Mouse (Mus musculus) left cerebral cortex, adult 9 months (tissue): ENCODE measurements around the gene Grin1.
"Not testable (repeated sequence)": the region's sequence is repeated elsewhere in the genome, so short reads cannot be mapped to it uniquely, and the experiment has no call there.

Experiments
- DNase-seq, 2 experiments: peaks; one replicate each; pipeline ENCODE4 v3.0.0; 2022; ENCODE audit warnings: low spot score in 2 of 2

Gene Grin1

DNA sequence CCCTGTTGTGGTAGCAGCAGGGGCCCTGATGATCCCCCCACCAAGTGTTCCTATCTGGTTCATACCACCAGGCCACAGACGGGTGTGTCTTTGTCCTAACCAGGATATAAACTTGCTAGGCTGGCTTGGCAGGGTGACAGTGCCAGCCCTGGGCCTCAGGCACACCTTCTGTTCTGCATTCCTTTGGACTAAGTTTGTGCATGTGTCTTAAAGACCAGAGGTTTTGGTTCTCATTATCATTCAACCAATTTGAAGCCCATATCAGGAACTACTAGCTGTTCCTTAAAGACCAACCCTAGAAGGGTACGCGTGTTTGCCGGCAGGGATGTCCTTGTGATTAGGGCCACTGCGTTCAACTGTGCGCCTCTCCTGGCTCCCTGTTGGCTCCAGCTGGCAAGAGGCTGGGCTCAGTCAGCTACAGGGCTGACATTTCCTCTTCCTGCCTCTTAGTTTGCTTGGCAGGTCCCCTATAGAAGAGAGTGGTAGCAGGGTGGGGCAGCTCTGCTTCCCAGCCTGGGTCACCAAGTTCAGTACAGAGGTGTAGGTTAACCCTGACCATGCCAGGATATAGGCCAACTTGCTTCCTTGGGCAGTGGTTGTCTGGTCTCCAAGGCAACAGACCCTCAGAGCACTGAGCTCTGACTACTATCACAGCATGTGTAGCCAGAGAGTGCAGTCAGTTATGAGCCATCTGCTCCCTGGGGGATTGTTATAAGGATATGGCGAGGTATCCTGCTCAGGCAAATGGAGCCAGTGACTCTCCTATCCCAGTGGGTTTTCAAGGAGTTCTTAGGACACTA, 31.9 kb downstream of the Grin1 start:
- no peak for DNase-seq

DNA sequence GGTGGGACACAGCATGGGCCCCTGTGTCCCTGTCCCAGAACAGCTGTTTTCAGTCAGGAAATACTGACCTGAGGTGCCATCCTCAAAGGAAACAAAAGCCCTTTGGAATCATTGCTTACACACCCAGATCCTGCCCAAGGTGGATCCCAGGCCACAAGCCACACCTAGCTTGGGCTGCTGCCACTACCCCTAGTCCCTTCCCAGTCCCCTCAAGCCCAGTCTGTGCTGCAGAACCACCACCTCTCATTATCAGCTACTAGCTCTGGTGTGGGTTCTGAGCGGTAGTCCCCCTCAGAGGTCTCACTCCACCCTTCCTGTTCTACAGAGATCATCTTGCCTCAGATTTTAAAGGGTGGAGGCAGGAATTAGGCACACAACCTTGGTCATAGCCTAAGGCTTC, 32.7 kb downstream of the Grin1 start:
- no peak for DNase-seq

DNA sequence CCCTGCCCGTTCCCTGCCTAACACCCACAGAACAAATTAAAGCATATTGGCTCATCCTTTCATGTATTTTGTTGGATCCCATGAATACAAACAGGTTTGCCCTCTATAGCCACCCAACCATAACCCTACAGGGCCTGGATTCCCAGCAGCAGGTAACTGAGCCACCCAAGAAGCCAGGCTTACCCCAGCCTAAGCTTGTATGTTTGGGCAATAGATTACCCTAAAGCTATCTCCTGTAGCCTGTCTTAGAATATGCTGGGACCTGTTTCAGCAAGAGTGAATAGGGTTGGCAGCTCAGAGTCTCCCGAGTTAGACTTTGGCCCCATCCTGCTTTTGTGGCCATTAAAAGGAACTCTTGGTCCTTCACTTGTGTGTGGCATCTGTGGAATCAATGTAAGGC, 33.4 kb downstream of the Grin1 start:
- DNase-seq: no peak

DNA sequence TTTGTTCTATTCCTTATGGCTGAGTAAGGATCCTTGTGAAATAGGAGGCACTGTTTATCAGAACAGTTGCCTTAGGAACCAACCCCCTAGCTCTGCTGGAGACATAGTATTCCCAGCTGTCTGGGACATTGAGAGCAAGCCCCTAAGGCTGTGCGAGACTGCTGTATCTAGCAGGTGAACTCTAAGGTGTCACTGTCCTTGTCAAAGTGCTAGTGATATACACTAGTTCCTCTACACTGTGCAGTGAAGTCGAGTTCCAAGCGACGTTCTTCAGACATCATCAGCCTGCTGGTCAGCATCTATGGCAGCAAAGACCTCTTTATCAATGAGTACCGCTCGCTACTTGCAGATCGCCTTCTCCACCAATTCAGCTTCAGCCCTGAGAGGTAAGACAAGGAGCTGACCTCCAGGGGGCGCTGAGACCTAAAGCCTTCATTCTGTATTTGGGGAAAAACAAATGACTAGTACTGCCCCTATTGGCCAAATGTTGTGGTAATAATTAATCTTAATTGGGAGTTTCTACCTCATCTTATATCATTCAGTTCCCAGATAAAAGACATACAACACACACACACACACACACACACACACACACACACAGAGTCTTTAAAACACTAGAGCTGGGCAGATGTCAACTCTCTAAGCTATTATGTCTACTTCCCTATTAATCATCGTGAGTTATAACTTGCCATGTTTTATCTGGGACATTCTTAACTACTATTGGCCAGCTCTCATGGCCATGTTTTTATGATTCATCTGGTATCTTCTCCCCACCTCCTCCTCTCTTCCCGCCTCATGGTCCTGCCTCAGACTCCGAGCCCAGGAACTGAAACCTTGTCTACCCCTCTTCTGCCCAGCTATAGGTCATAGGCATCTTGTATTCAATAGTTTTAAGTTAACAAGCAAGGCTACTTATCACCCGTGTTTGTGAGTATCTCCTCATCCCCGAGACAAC, 39.8 kb downstream of the Grin1 start:
- peak in 1 of 2 experiments; percentile 86 for DNase-seq

DNA sequence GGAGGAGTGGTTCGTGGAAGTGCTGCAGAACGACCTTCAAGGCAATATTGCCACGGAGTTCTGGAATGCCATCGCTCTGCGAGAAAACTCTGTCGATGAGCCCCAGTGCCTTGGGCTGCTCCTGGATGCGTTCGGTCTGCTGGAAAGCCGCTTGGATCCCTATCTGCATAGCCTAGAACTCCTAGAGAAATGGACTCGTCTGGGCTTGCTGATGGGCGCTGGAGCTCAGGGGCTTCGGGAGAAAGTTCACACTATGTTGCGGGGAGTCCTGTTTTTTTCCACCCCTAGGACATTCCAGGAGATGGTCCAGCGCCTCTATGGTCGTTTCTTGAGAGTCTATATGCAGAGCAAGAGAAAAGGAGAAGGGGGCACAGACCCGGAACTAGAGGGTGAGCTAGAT, 46.0 kb downstream of the Grin1 start:
- DNase-seq: no peak

DNA sequence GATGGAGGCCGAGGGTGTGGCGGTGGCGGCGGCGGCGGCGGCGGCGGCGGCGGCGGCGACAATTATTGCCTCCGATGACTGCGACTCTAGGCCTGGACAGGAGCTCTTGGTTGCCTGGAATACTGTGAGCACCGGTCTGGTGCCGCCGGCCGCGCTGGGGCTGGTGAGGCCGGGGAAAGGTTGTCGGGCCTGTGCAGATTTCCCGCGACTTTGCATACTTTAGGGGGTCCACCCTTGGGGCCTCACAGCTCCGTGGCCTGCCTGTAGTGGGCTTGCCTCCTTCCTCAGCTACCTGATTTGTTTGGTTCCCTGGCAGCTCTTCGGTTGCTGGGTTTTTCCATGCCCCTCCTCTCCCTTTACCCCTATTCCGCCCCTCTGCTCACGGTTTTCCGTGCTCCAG, 46.5 kb downstream of the Grin1 start:
- no peak for DNase-seq

DNA sequence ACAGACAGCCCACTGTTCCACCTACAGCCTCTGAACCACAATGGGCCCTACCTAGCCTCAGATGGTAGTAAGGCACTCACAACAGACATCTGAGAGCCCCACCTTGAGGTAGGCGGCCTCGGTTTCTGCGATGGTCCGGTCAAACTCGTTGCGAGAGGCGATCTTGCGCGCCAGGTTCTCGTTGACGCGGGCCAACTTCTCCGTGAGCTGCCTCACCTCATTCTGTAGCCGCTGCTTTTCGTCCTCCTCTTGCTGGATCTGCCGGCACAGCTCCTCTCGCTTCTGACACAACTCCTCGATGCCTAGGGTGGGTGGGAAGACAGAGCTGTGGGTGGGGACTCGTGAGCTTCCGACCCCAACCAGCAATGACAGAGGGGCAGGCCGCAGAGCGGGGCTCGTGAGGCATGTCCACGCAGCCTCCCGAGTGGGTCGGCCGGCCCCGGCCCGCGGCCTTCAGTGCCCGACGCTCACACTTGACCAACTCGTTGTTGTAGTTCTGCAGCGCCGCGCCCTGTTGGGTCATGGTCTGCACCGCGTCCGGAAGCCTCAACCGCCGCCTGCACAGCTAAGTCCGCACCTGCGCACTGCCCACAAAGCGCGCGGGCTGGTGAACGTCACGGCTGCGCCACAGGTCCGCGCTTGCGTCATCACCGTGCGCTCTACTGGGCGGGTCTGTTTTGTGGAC, 47.0 kb downstream of the Grin1 start, which contains the start of the genes Ssna1 and Anapc2:
Gene Ssna1, minus strand, starts transcription at position 612 of the 685 bp plus-strand sequence.
Gene Anapc2, plus strand, starts transcription at position 652 of the 685 bp plus-strand sequence.
- peak; percentile 90 to 98 for DNase-seq

DNA sequence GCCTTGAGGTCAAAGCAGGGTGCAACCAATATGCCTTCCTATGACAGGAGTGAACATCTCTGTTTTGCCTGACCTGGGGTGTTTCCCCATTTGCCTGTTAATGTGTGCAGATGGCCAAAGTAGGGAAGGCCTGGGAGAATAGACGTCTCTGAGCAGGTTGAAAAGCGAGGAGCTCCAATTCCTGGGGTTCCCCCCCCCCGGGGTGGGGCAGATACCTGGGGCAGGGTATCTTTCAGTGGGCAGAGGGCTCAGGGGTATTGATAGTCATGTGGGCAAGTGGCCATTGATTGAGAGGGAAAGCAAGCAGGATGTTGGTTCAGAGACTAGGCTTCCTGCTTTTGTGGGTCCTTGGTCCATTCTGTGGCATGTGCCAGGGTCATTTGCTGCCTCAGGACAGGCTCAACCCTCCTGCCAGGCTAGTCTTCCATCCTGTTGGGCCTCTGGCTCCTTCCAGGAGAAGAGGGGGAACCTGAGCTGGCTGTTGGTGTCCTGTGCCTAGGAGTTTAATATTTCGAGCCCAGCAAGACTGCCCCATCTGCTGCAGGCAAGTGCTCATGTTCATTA, 51.2 kb downstream of the Grin1 start:
- no peak for DNase-seq

DNA sequence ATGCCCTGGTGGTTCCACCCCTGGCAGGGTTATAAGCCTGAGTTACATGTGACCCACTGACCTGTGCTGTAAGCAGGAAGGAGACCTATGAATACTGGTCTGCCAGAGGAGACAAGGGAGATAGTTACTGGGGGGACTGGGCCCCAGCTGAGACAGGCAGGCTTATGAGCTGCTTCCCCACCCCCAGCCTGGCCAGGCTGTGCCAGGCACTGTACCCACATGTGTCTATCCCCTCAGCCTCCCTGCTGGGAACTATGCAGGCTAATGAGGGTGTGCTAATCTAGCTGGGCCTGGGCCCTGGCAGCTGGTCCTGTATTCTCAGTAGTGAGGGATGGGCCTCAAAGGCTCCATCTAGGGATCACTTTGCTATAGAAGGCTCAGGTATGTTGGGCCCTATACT, 51.7 kb downstream of the Grin1 start:
- DNase-seq: no peak

DNA sequence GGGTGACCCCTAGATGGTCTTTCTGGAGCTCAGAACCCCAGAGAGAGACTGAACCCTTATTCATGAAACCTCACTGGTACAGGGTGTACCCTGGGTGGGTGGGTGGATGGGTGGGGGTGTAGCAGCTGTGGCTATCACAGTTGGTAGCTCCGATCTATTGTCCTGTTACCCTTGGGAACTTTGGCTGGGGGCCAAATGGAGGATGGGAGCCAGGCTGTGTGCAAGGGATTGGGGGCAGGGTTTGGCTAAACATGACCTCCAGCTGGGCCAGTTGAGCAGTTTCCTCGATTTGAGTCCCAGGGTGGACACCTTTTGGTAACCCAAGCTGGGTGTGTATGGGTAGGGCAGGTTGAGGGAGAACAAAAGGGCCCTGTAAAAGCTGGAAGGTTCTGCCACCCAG, 52.3 kb downstream of the Grin1 start:
- DNase-seq: peak in 1 of 2 experiments; percentile 76

DNA sequence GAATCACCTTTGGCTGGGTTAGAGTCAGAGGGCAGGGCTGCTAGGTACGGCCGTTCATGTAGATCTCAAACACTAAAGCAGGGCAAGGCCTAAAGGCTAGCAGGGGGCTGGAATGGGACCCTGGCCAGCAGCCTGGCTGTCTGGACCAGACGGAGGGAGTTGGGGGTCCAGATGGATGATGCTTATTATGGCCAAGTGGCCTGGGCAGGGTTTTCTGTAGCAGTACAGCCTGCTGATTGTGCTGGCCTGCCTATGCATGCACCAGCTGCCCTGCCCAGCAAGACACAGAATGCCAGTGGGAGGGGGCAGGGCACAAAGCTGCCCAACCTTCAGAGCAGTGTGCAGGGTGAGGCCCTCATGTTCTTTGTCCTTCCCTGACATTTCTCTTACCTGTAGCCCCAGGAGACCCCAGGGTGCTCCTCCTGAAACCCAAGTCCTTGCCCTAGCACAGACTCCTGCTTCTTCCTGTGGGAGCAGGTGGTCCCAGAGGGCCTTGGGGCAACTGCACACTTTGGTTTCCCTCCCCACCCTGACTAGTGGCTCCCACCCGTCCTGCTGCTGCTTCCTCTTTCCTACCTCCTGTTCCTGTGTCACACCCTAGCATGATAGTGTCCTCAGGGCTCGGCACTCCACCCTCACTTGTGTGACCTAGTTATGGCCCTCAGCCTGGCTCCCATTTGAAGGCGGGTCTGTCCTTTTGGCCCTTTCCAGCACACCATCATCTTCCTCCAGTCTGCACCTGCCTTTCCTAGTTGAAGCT, 52.9 kb downstream of the Grin1 start:
- no peak for DNase-seq

DNA sequence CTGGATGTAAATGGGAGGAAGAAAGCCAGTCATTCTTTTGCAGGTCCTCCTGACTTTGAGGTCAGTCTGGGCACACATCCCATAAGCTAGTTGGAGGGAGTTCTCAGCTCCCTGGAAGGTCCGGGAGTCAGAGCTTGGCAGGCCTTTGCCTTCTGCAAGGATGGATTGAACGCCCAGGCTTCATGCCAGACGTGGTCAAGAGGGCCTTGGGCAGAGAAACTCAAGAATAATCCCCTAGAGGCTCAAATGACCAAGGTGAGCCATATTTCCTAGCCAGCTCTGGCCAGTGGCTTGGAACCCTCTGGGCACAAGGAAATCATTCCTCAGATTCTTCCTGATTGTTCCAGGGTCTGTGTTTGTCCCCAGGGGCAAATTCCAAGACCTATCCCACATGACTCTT, 54.1 kb downstream of the Grin1 start:
- no peak for DNase-seq

DNA sequence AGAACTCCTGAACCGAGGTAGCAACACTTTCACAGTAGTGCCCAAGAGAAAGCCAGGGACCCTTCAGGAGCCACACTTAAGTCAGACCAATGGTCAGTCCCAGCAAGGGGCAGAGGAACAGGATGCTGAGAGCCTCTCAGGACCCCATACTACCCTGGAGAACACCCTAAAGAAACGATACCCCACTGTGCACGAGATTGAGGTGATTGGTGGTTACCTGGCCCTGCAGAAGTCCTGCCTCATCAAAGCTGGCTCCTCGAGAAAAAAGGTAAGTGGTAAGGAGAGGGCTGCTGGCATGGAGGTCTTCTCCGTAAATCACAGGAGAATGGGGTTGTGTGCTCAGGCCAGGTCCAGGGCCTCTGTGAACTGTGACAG, 54.7 kb downstream of the Grin1 start:
- no peak for DNase-seq

DNA sequence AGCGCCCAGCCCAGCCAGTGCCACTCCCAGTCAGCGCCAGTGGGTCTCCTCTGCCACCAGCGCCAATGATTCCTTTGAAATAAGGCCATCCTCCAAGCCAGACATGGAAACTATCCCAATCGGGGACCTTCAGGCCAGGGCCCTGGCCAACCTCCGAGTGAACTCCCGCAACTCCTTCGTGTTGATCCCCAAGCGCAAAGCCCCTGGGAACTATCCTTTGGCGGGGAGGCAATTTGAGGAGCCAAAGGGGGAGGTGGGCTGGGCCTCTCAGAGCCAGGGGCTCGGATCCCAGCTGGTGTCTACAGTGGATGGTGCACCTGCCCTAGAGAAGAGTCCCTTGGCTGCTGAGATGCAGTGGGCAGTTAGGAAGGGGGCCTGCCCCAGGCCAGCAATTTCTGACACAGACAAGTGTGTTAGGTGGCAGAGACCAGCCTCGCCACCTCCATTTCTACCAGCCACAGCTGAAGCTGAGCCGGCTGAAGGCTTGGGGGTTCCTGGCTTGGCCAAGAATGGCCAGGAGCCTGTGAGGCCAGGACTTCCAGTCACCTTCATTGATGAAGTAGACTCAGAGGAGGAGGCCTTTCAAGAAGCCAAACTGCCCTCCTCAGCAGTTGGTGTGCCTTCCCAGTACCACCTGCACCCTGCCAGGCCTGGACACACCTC, 55.2 kb downstream of the Grin1 start:
- no peak for DNase-seq

DNA sequence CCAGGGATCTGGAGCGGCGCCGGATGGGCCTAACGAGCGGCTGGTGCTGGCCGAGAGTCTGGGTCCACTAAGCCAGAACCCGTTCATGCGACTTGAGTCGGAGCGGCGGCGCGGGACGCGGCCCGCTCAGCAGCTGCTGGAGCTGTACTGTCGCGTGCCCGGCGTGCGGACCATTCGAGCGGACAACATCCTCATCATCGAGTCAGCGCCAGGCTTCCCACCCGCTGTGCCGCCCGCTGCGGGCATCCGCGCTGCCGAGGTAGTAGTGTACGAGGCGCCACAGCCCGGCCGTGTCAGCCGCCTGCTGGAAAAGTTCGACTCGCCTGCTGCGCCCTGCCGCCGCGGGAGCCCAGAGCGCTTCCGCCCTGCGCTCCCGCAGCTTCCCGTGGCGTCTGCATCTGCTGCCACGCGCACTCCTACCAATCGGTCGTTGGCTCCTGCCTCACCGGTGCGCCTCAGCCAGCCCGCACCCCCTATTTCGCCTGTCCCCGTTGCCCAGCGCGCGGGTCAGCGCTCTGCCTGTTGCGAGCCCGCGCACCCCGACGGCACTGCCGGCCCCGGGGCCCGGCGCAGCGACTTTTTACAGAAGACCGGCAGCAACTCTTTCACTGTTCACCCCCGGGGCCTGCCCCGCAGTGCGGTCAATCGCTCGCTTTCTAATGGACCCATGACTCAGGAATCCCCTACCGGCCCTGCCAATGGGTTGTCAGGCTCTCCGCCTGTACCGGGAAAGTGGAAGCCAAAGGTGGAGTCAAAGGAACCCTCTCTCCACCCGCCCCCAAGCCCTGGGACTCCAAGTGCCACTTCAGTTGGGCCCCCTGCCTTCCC, 56.0 kb downstream of the Grin1 start:
- no peak for DNase-seq

DNA sequence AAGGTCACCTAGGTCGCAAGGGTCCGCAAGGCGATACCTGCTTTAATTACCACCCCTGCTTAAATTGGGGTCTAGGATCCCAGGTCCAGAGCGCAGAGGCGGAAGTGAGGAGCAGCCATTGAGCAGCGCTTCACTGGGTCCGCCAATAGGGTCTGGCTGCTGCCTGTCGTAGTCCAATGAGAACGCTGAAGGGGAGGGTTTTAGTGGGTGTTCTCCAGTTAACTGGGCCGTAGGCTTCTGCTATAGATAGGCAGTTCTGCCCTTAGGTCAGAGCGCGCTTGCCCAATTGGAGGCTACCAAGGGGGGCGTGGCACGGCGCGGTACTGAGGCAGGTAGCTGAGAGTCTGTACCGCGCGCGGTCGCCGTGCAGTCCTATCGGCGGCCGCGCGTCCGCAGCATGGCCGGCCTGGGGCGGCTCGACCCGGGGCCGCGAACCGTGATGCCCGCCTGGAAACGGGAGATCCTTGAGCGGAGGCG, 56.7 kb downstream of the Grin1 start, which contains the start of gene Tprn:
Gene Tprn, plus strand, starts transcription at position 328 of the 477 bp plus-strand sequence.
- DNase-seq: peak; percentile 97

DNA sequence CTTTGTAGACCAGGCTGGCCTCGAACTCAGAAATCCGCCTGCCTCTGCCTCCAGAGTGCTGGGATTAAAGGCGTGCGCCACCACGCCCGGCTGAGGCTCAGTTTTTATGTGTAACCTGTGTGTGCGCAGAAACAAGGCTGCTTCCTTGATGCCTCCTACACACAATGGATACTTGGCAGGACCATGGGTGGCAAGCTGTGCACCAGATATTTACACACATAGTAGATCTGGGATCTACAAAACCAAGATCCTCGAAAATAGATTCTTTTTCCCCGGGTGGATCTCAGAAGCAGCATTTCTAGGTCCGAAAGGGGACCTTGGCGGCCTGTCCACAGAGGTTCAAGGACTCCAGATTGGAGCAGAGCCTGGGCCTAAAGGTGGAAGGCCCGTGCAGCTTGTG, 57.1 kb downstream of the Grin1 start:
- peak in 1 of 2 experiments; percentile 59 for DNase-seq

DNA sequence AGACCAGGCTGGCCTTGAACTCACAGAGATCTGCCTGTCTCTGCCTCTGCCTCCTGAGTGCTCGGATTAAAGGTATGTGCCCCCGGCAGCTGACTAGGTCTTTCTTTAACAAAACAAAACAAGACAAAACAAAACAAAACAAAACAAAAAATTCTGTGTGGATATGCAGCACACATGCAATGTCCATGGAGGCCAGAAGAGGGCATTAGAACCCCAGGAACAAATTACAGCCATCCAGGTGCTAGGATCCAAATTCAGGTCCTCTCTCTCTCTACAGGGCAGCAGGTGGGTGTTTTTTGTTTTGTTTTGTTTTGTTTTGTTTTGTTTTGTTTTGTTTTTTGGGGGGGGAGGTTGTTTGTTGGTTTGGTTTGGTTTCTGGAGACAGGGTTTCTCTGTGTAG, 60.1 kb downstream of the Grin1 start:
- DNase-seq: no peak

DNA sequence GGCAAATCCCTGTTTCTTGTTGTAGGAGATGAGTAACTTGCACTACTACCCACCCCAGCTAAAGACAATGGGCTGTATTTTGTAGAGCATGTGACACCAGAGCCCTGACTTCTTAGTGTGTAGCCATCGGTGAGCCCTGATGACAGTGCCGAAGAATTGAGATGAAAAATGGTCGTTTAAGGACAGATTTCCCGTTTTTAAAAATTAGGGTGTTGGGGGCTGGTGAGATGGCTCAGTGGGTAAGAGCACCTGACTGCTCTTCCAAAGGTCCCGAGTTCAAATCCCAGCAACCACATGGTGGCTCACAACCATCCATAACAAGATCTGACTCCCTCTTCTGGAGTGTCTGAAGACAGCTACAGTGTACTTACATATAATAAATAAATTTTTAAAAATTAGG, 61.7 kb downstream of the Grin1 start:
- not testable (repeated sequence) for DNase-seq
